Mouse (Mus musculus) embryonic facial prominence, embryonic 14.5 days (tissue): ENCODE measurements around the gene Zfp52. TPM values are rescaled to one million over a fixed set of nuclear protein-coding genes. Genes with fewer than 3 reads are reported as not detected.

Source experiments
- ATAC-seq: fragments of 200-750 bp; cut with Nextera tagmentation; 2 replicates; pipeline ENCODE4 v1.8.0; 2017; ENCODE audit warnings: low read depth, moderate number of reproducible peaks, moderate TSS enrichment
- DNase-seq: peaks from one replicate; pipeline ENCODE4 v3.0.0-alpha.2; 2015; ENCODE audit warnings: low spot score
- H3K27ac ChIP-seq: fragments of 300-500 bp; sonication (generic); replicated peaks from 2 replicates; pipeline ENCODE4 v1.5.1; 2014; ENCODE audit warnings: low read depth, mild to moderate bottlenecking, low read length, moderate library complexity
- H3K27me3 ChIP-seq: fragments of 300-500 bp; sonication (generic); replicated peaks from 2 replicates; pipeline ENCODE4 v1.6.1; 2014; ENCODE audit warnings: low read length; ENCODE audit not compliant: control insufficient read depth, insufficient read depth
- H3K36me3 ChIP-seq: fragments of 300-500 bp; sonication (generic); 2 replicates; pipeline ENCODE4 v1.6.1; 2014; ENCODE audit warnings: low read length, mixed read lengths; ENCODE audit not compliant: control insufficient read depth, insufficient read depth
- H3K4me1 ChIP-seq: fragments of 300-500 bp; sonication (generic); 2 replicates; pipeline ENCODE4 v1.6.1; 2014; ENCODE audit warnings: antibody characterized with exemption, low read length; ENCODE audit not compliant: control insufficient read depth, insufficient read depth
- H3K4me2 ChIP-seq: fragments of 300-500 bp; sonication (generic); 2 replicates; pipeline ENCODE4 v1.6.1; 2014; ENCODE audit warnings: low read depth, mild to moderate bottlenecking, low read length, moderate library complexity, mixed read lengths
- H3K4me3 ChIP-seq: fragments of 300-500 bp; sonication (generic); 2 replicates; pipeline ENCODE4 v1.5.1; 2014; ENCODE audit warnings: low read depth, mild to moderate bottlenecking, low read length
- H3K9ac ChIP-seq: fragments of 300-500 bp; sonication (generic); 2 replicates; pipeline ENCODE4 v1.6.1; 2014; ENCODE audit warnings: low read depth, mild to moderate bottlenecking, low read length, moderate library complexity, mixed read lengths
- H3K9me3 ChIP-seq: fragments of 300-500 bp; sonication (generic); 2 replicates; pipeline ENCODE4 v1.6.1; 2016; ENCODE audit warnings: low read length; ENCODE audit not compliant: control insufficient read depth
- WGBS: fragments of 180-500 bp; shearing (Covaris S2); extraction: QIAGEN DNeasy Blood & Tissue Kit; methylation state at CpG from one replicate; pipeline ENCODE4 v1.1.7; 2014; 5-methylcytosine and 5-hydroxymethylcytosine counted together
- polyA plus RNA-seq: library from polyadenylated mRNA; unstranded; fragments of >200 nt; fragmentation: Nextera tagmentation; extraction: Ambion mirVana; gene quantifications from 2 replicates; pipeline ENCODE4 v1.2.1, GENCODE M21; 2014

Zfp52 gene
- 3.1 and 4.0 TPM in 2 replicates for polyA plus RNA-seq

GRCm38 (mm10) chr17:21535096-21536001 lies at the start of gene Zfp52:
TSS of gene Zfp52 (plus strand) at chr17:21535539.
- DNase-seq (peak; percentile 73), ATAC-seq (peak; percentile 75)
- Histone ChIP-seq H3K4me1 (peaks cover 7% of the 10 kb centered on the region), H3K4me2 (peak within 1 kb of the TSS; percentile 79), H3K27ac (peak within 1 kb of the TSS; percentile 62), H3K4me3 (peak within 1 kb of the TSS; percentile 55), H3K9ac (peak within 1 kb of the TSS; percentile 67), H3K36me3 (no peaks in the 10 kb centered on the region), H3K27me3 (no peaks in the 10 kb centered on the region), H3K9me3 (no peaks in the 10 kb centered on the region)
- WGBS: 4% methylated on average over 21 of the region's 21 CpGs

- H3K36me3 ChIP-seq: no peaks in the 10 kb centered on the region
Observed at GRCm38 (mm10) chr17:21488760-21489499, 46.4 kb upstream of the Zfp52 start, which contains the start of gene Zfp53. TSS of gene Zfp53 (plus strand) at chr17:21488998.

GRCm38 (mm10) chr17:21489500-21490001 lies 45.8 kb upstream of the Zfp52 start:
- Histone ChIP-seq H3K4me1 (no peaks in the 10 kb centered on the region), H3K27ac (no peak overlapping the region), H3K36me3 (no peaks in the 10 kb centered on the region), H3K4me3 (peak overlapping the region; percentile 82), H3K9ac (peak overlapping the region; percentile 69), H3K27me3 (no peaks in the 10 kb centered on the region), H3K4me2 (peak overlapping the region; percentile 65), H3K9me3 (no peaks in the 10 kb centered on the region)
- ATAC-seq (no peak), DNase-seq (no peak)
- 18% methylated on average over 8 of the region's 8 CpGs for WGBS

More at GRCm38 (mm10) chr17:21488760-21489499, 46.4 kb upstream of the Zfp52 start, which contains the start of gene Zfp53:
- ATAC-seq: peak; percentile 100
- Histone ChIP-seq H3K4me1 (no peaks in the 10 kb centered on the region), H3K27me3 (no peaks in the 10 kb centered on the region), H3K9me3 (no peaks in the 10 kb centered on the region), H3K27ac (peak within 1 kb of the TSS; percentile 54; the same call in 1 of the 2 replicates), H3K9ac (peak within 1 kb of the TSS; percentile 69), H3K4me2 (peak within 1 kb of the TSS; percentile 65), H3K4me3 (peak within 1 kb of the TSS; percentile 82)
- WGBS: 2% methylated on average over 28 of the region's 34 CpGs
- peak; percentile 93 for DNase-seq

DNA sequence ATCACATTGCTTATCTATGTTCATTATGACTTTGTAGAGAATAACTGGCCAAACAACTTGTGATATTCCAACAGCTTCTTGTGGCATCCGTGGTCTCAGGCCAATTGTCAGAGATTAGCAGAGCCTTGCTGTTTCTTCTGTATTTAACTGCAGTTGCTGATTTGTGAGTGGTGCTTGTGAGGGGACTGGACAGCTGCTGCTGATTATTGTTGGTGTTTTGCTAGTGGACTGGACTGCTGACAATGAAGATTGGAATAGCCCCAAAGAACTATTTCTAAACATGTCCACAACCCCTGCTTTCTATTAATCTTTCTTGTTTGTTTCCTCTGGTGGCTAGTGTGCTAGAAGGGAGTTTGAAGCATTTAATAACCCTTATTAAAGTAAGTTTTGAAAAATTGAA lies 34.0 kb upstream of the Zfp52 start:
- Histone ChIP-seq H3K4me1 (no peaks in the 10 kb centered on the region), H3K27me3 (no peaks in the 10 kb centered on the region)

DNA sequence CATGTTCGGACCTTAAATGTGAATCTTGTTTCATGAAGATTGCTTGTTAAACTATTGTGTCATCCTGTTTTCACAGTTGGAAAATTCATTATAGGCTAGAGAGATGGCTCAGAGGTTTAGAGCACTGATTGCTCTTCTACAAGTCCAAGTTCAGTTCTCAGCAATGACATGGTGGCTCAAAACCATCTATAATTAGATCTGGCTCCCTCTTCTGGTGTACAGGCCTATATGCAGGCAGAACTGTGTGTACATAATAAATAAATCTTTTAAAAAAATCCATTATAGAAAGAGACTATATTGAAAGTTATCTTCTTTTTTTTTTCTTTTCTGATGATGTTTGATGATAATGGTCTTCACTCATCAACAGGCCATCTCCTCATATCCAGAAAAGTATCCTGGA lies 30.8 kb upstream of the Zfp52 start:
- ATAC-seq: no peak
- no peak overlapping the region for H3K4me2 ChIP-seq
- H3K27ac ChIP-seq: no peak overlapping the region

More for the DNA sequence above, 34.0 kb upstream of the Zfp52 start:
- Histone ChIP-seq H3K9me3 (no peaks in the 10 kb centered on the region), H3K4me3 (no peak overlapping the region), H3K36me3 (peaks cover 11% of the 10 kb centered on the region; the same call in 1 of the 2 replicates), H3K9ac (no peak overlapping the region), H3K4me2 (no peak overlapping the region), H3K27ac (no peak overlapping the region)
- no peak for DNase-seq
- ATAC-seq: no peak
- WGBS: 66% methylated on average over 1 of the region's 1 CpGs

GRCm38 (mm10) chr17:21506258-21506657 lies 29.1 kb upstream of the Zfp52 start:
- DNase-seq (no peak), ATAC-seq (no peak)
- no peak overlapping the region for H3K27ac ChIP-seq
- H3K36me3 ChIP-seq: peaks cover 28% of the 10 kb centered on the region
- no peaks in the 10 kb centered on the region for H3K4me1 ChIP-seq
- H3K9me3 ChIP-seq: no peaks in the 10 kb centered on the region
- no peaks in the 10 kb centered on the region for H3K27me3 ChIP-seq
- WGBS: 96% methylated on average over 3 of the region's 3 CpGs
- H3K4me2 ChIP-seq: no peak overlapping the region
- no peak overlapping the region for H3K4me3 ChIP-seq
- H3K9ac ChIP-seq: no peak overlapping the region

More for the DNA sequence above, 30.8 kb upstream of the Zfp52 start:
- peaks cover 26% of the 10 kb centered on the region for H3K36me3 ChIP-seq
- no peak for DNase-seq
- no peaks in the 10 kb centered on the region for H3K9me3 ChIP-seq
- WGBS: 94% methylated on average over 1 of the region's 1 CpGs
- no peak overlapping the region for H3K4me3 ChIP-seq
- no peaks in the 10 kb centered on the region for H3K4me1 ChIP-seq
- H3K9ac ChIP-seq: no peak overlapping the region
- no peaks in the 10 kb centered on the region for H3K27me3 ChIP-seq

DNA sequence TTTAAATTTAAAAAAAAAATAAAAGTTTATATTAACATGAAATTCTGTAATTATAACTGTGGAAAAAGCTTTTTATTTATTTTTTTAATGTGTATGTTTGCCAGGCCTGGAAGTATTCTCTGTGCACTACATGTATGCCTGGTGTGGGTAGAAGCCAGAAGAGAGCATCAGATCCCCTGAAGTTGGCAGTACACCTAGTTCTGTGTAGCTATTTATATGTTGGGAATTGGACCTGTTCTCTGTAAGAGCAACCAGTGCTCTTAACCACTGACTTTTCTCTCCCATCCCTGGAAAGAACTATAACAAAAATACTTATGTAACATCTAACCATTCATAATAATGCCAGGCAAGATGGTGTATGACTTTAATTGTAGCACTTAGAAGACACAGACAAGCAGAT lies 25.6 kb upstream of the Zfp52 start:
- Histone ChIP-seq H3K4me2 (no peak overlapping the region), H3K27ac (no peak overlapping the region), H3K9ac (no peak overlapping the region), H3K9me3 (no peaks in the 10 kb centered on the region), H3K4me3 (no peak overlapping the region), H3K4me1 (no peaks in the 10 kb centered on the region), H3K36me3 (peaks cover 28% of the 10 kb centered on the region), H3K27me3 (no peaks in the 10 kb centered on the region)
- no peak for DNase-seq
- ATAC-seq: no peak

- H3K27me3 ChIP-seq: no peaks in the 10 kb centered on the region
- H3K27ac ChIP-seq: peak overlapping the region; percentile 94
- DNase-seq (peak; percentile 93), ATAC-seq (peak; percentile 51)
- peak overlapping the region; percentile 57 for H3K4me3 ChIP-seq
- no peaks in the 10 kb centered on the region for H3K4me1 ChIP-seq
- peak overlapping the region; percentile 73 for H3K9ac ChIP-seq
- under 1% methylated on average over 8 of the region's 8 CpGs for WGBS
- 0 out of 2 replicates have a peak, but pooled peaks cover 7% of the 10 kb centered on the region for H3K36me3 ChIP-seq
- H3K9me3 ChIP-seq: no peaks in the 10 kb centered on the region
- H3K4me2 ChIP-seq: peak overlapping the region; percentile 79
Observed at GRCm38 (mm10) chr17:21515403-21516105, 19.8 kb upstream of the Zfp52 start.
